Comparison of ENCODE assay signal across 12 mouse cellular contexts in genomic region chr2:74659507-74660005, GRCm38 (mm10). TPM values are rescaled to one million over a fixed set of nuclear protein-coding genes. Genes with fewer than 3 reads are reported as not detected.
DNase-seq lines count a peak whose midpoint lies in the region; ATAC-seq and TF ChIP-seq lines count a peak whose summit lies in the region.
"Had no signal": no experiment of that assay in that cellular context is flagged by ENCODE, and none has a peak within 500 bp of the region (broad histone marks: within the 10 kb centered on the region; RNA-seq: fewer than 3 reads in every experiment).

Gene Evx2, minus strand, starts transcription at chr2:74659557.

- peaks cover 27% of the 10 kb centered on the region for H3K27me3 ChIP-seq in kidney, adult 2 months (replicated peaks; ENCODE audit: control insufficient read depth, insufficient read depth, low read length)
- peaks cover 76% of the 10 kb centered on the region for H3K27me3 ChIP-seq in embryonic facial prominence, embryonic 11.5 days (ENCODE audit: control insufficient read depth, insufficient read depth, low read length)
- H3K27me3 ChIP-seq in intestine, postnatal 0 days (replicated peaks; ENCODE audit: control insufficient read depth, insufficient read depth, low read length), result peaks cover 98% of the 10 kb centered on the region
- H3K27me3 ChIP-seq in neural tube, embryonic 13.5 days, result peaks cover 98% of the 10 kb centered on the region

- H3K4me1 ChIP-seq in kidney, adult 2 months (ENCODE audit: control insufficient read depth, insufficient read depth, low read length), result no peaks in the 10 kb centered on the region
- H3K4me1 ChIP-seq in embryonic facial prominence, embryonic 11.5 days (ENCODE audit: control insufficient read depth, insufficient read depth, low read length), result no peaks in the 10 kb centered on the region; the same call in 1 of the 2 replicates
- no peaks in the 10 kb centered on the region for H3K4me1 ChIP-seq in intestine, postnatal 0 days (replicated peaks; ENCODE audit: control insufficient read depth, insufficient read depth, low read length)
- H3K4me1 ChIP-seq in neural tube, embryonic 13.5 days (replicated peaks), result peaks cover 19% of the 10 kb centered on the region

- no peak for ATAC-seq in embryonic facial prominence, embryonic 11.5 days (replicated peaks; ENCODE audit: insufficient number of reproducible peaks, low FRiP score, low TSS enrichment, low read depth)
- no peak for ATAC-seq in intestine, postnatal 0 days
- ATAC-seq in neural tube, embryonic 13.5 days (ENCODE audit: low read depth), result no peak

- no peak within 1 kb of the TSS for H3K4me2 ChIP-seq in embryonic facial prominence, embryonic 11.5 days (ENCODE audit: low read depth, low read length)
- no peak within 1 kb of the TSS for H3K4me2 ChIP-seq in intestine, postnatal 0 days (replicated peaks; ENCODE audit: low read depth)
- H3K4me2 ChIP-seq in neural tube, embryonic 13.5 days, result no peak within 1 kb of the TSS

- no peak within 1 kb of the TSS for H3K4me3 ChIP-seq in kidney, adult 2 months (ENCODE audit: insufficient read depth, low read depth, low read length)
- no peak within 1 kb of the TSS for H3K4me3 ChIP-seq in embryonic facial prominence, embryonic 11.5 days (ENCODE audit: low read depth, low read length)
- H3K4me3 ChIP-seq in intestine, postnatal 0 days (ENCODE audit: low read depth, low read length), result peak within 1 kb of the TSS; percentile 9; the same call in 1 of the 2 replicates
- H3K4me3 ChIP-seq in neural tube, embryonic 13.5 days, result peak within 1 kb of the TSS; percentile 18

- no peak within 1 kb of the TSS for H3K9ac ChIP-seq in embryonic facial prominence, embryonic 11.5 days (replicated peaks; ENCODE audit: low read length)
- H3K9ac ChIP-seq in intestine, postnatal 0 days (ENCODE audit: low read depth, low read length), result no peak within 1 kb of the TSS
- H3K9ac ChIP-seq in neural tube, embryonic 13.5 days, result 0 out of 2 replicates have a peak within 1 kb of the TSS, but pooled peaks have one; percentile 12

- 6% methylated on average over 28 of the region's 28 CpGs for WGBS in kidney, adult 2 months
- WGBS in embryonic facial prominence, embryonic 11.5 days, result 1% methylated on average over 28 of the region's 28 CpGs
- WGBS in intestine, postnatal 0 days, result 4% methylated on average over 28 of the region's 28 CpGs
- WGBS in neural tube, embryonic 13.5 days, result 1% methylated on average over 28 of the region's 28 CpGs

- peak; percentile 22 for DNase-seq in kidney, adult 2 months
- no peak for DNase-seq in kidney, adult 9 months
- peak; percentile 28 for DNase-seq in embryonic facial prominence, embryonic 11.5 days (ENCODE audit: low spot score)
- no peak for DNase-seq in frontal cortex, postnatal 14 days (ENCODE audit: low spot score in 2 of 2)
- DNase-seq in adrenal gland, postnatal 25 days, result no peak
- DNase-seq in lung, postnatal 25 days (ENCODE audit: low spot score), result no peak
- DNase-seq: cerebellum, adult 8-10 months had no signal

- H3K36me3 ChIP-seq in kidney, adult 2 months (ENCODE audit: control insufficient read depth, insufficient read depth, low read length), result no peaks in the 10 kb centered on the region
- no peaks in the 10 kb centered on the region for H3K36me3 ChIP-seq in embryonic facial prominence, embryonic 11.5 days (replicated peaks; ENCODE audit: control insufficient read depth, insufficient read depth, low read depth, low read length)
- H3K36me3 ChIP-seq in intestine, postnatal 0 days (ENCODE audit: control insufficient read depth, insufficient read depth), result no peaks in the 10 kb centered on the region
- H3K36me3 ChIP-seq in neural tube, embryonic 13.5 days, result no peaks in the 10 kb centered on the region

- H3K9me3 ChIP-seq in embryonic facial prominence, embryonic 11.5 days (replicated peaks; ENCODE audit: control insufficient read depth, low read length), result no peaks in the 10 kb centered on the region
- H3K9me3 ChIP-seq in intestine, postnatal 0 days (ENCODE audit: control insufficient read depth), result no peaks in the 10 kb centered on the region
- H3K9me3 ChIP-seq in neural tube, embryonic 13.5 days, result no peaks in the 10 kb centered on the region

- TF ChIP-seq POLR2A in kidney, adult 2 months (IDR thresholded peaks at IDR 0.05; ENCODE audit: low read depth, low read length), result no peak

- TF ChIP-seq CTCF in kidney, adult 2 months (conservative IDR thresholded peaks at IDR 0.05; ENCODE audit: insufficient read depth, insufficient read length, low read depth, low read length), result no peak
- no peak for TF ChIP-seq CTCF in intestine, postnatal 0 days (IDR thresholded peaks at IDR 0.05; ENCODE audit: low read depth)

- no peak within 1 kb of the TSS for H3K27ac ChIP-seq in kidney, adult 2 months (ENCODE audit: insufficient read depth, low read depth, low read length)
- H3K27ac ChIP-seq in embryonic facial prominence, embryonic 11.5 days (replicated peaks; ENCODE audit: low read depth, low read length), result no peak within 1 kb of the TSS
- no peak within 1 kb of the TSS for H3K27ac ChIP-seq in intestine, postnatal 0 days (ENCODE audit: low read depth, low read length)
- H3K27ac ChIP-seq in neural tube, embryonic 13.5 days (replicated peaks), result 0 out of 2 replicates have a peak within 1 kb of the TSS, but pooled peaks have one; percentile 0

RNA-seq across cellular contexts. Expression of gene Evx2, which starts in this region (rescaled TPM):
- not detected in 2 replicates for polyA plus RNA-seq in kidney, adult 2 months (2012; rRNA removed)
- polyA plus RNA-seq in embryonic facial prominence, embryonic 11.5 days (2014; fragmentation: Nextera tagmentation; extraction: Ambion mirVana), result 0.08 and 0.10 TPM in 2 replicates
- not detected in 2 replicates for polyA plus RNA-seq in intestine, postnatal 0 days (2015; fragmentation: Nextera tagmentation; extraction: Ambion mirVana)
- 0.43 and 0.67 TPM in 2 replicates for polyA plus RNA-seq in neural tube, embryonic 13.5 days (2015; fragmentation: Nextera tagmentation; extraction: Ambion mirVana)
- total RNA-seq in adrenal gland, postnatal 25 days (2021), result not detected in 2 replicates
- total RNA-seq: layer of hippocampus, postnatal 14 days had no signal
- polyA plus RNA-seq: heart, embryonic 16.5 days; lung, embryonic 16.5 days had no signal

Comparison
In these comparisons a context has a peak if more than half of its experiments do, and no peak if none do; other contexts are left out.
1. Peak in DNase-seq in kidney, adult 2 months; RNA of the gene not detected or under 1 TPM.
2. Peak in DNase-seq in embryonic facial prominence, embryonic 11.5 days; RNA of the gene not detected or under 1 TPM.
3. H3K4me3 ChIP-seq: peak in intestine, postnatal 0 days (single experiment) and neural tube, embryonic 13.5 days (single experiment); none in kidney, adult 2 months (single experiment) and embryonic facial prominence, embryonic 11.5 days (single experiment).